Mouse (Mus musculus) 416B (cell line): ENCODE data around the gene Fryl.

Experiments used
- DNase-seq: peaks from one replicate; pipeline ENCODE4 v3.0.0; 2011; ENCODE audit warnings: low read depth

The Fryl gene

DNA sequence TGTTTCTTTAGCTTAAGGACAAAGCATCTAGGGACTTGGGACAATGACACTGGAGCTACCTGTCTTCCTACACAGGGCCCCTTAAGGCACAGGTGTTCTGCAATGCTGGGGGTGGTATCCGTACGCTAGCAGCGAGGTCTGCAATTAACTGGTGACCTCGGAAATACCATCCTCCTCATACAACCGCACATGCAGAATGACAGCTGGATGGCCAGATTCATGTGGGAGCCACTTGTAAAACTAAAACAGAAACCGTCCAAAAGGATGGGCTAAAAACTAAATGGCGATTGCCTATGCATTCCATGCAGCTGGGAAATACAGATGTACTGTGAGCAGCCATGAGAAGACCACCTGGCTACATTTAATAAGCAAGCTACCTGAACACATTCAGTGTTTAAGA lies 34.6 kb downstream of the Fryl start:
- DNase-seq: no peak

DNA sequence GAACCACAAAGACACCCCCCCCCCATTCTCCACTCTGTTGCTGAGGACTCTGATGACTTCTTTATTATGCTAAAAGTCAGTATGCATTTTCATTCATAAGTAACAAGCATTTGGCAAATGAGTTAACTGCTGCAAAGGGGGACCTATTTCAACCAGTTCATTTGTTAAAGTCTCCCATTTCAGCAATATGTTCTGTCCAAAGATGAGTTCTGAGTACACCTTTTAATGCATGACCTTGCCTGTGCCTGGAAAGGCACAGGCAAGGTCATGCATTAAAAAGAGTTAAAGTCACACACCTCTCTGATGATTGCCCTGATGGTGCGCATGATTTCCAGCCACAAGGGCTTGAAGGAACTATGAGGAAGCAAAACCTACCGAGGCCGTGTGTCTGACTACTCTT lies 36.7 kb downstream of the Fryl start:
- DNase-seq: no peak

DNA sequence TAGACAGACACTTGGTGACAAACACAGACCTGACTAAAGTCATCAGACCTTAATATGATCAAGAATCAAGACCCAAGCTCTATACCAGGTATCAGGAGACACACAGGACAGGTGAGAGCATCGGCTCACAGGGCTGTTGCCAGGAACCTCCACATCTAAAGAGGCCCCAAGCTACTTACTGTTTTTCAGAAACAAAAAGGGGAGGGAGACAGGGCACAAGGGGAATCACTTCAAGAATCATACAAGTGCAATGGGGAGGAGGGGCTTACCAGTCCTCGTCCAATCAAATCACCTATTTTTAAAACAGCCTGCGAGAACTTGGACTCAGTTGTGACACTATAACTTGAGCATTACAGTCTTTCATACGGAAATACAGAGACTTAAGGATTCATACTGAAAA lies 38.4 kb downstream of the Fryl start:
- no peak for DNase-seq

DNA sequence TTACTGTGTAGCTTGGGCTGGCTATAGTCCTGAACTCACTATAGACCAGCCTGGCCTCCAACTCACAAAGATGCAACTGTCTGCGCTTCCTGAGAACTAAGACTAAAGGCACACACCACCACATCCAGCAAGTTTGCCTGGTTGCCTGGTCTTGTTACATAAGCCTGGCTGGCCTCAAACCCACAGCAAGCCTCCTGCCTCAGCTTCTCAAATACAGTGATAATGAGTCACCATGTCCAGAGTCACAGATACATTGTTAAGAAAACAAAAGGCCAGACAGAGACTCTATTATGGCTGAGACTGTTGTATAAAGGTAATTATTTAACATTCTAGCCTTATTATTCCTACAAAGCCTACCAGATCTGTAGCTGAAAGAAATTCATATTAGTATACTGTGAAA lies 39.3 kb downstream of the Fryl start:
- DNase-seq: peak; percentile 54

DNA sequence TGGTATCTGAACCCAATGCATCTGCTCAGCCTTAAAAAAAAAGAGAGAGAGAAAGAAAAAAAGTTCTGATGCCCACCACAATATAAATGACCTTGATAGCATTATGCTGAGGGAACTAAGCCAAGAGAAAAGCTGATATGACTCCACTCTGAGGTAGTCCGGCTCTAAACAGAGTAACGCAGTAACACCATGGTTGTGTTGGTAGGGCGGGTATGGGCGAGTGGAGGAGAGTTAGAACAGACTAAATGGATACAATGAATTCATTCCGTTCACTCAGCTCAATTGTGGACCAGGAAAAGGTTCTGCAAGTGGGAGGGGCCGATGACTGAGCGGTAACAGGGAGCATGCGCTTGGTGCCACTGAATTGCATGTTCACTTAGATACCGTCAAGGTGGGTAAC lies 40.4 kb downstream of the Fryl start:
- no peak for DNase-seq

DNA sequence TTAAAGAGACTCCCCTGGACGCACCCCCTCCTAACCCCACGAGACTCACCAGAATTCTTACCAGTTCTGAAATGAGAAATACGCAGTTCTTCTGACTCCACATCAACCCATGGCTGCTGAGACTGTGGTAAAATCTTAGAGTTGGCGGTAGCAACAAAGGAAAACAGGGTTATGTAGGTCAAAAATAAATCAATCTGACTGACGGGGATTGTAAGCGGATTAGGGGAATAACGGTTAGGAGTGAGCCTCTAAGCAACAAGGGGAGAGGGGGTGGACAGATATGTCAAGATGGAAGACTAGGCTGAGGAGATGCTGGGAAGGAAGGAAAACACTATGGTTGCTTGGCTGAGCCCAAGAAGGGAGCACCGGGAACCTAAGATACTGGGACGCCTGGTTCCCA lies 44.0 kb downstream of the Fryl start:
- no peak for DNase-seq

DNA sequence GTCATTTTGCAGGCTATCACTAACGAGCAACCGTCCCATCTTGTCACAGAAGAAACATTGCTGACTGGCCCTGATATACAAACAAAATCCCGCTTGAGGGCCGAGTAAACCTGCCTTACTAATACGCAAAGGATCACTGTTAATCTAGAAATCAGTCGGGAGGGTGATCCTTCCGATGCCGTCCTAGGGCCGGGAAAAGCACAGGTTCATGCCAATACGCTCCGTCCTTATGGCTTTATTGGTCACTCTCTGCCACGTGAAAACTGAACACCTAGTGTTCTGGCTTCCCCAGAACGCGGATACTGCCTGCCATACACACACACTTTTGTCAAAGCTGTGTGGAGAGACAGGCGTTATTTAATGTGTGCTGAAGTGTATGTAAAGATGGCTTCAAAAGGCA lies 44.5 kb downstream of the Fryl start:
- DNase-seq: no peak

DNA sequence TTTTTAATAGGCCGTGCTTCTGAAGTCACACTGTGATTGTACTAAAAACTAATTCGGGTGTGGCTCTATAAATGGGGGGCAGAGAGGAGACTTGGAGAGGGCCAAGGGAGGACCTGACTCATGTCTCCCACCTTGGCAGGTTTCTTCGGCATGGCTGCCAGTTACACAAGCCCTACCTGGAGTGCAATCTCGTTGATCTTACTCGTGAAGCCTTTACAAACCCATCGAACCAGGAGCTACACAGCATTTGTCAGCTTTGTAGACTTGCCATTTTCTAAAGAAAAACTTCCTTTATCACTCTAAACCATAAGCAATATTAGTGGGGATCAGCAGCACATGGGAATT lies 45.5 kb downstream of the Fryl start:
- DNase-seq: no peak

DNA sequence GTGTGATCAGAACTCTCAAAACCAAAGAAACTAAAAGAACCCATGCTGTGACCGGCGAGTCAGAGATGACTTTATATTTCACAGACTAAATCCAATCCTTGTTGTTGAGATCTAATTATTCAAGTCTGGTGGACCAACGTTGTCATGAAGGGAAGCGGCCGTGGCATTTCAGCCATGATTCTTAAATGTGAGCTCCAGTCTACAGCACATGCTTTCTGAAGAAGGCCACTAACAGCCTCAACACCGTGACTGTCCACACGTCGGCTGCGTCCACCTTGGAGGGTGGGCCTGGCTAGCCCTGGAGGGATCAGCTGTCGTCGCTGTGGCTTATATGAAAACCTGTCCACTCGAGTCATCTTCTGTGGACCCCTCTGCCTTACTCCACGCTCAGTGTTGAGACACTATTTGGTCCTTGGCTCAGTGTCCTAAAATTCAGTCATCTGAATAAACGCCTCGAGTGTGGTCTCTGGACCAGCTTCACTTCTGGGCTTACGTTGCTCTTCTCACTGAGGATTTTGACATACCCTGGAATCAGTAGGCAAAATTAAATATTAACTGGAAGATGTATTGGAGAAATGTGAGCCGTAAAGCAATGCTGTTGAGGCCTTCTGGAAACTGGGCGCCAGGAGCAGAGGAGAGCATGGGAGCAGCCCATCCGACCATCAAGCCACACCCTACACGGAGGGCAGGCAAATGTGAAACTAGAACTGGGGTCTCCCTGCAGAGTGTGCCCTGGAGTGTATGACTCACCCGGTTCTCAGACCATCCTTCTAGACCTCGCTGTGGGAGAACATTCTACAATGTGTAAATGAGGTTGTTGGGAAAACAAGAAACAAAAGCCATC lies 46.1 kb downstream of the Fryl start:
- DNase-seq: no peak

DNA sequence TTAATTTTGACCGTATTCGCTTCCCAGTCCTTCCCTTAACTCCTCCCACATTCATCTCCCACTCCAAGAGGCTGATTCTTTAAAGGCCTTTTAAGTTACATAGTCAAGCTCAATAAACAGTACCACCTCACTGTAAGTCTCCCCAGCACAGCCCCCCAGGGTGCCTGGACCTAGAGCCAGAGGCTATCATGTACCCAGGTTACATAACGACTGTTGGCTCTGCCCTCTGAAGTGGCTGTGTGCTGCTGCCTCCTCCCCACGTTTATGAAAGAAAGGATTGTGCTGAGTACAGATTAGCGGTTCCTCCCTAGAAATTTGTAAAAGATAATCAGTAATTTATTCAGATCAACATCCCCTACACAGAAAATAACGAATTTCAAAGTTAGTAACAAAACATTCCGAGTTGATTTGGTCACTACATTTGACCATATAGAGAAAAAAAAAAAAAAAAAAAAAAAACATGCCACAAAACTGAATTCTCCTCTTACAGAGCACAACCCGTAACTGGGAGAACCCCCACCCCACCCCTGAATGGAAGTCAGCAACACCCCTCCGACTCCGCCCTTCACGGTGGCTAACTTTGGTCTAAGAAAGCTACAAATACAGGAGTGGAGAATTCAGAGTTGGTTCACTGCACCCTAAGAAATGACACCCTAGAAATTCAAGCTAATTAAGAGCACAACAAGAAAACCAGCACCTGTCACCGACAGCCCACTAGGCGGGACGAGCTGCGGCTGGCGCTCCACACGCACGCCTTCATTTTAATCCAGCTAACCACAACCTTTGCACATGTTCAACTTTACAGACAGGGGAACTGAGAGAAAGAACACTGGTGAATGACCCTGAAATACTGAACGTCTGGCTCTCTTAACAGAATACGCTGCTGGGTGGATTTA lies 47.0 kb downstream of the Fryl start:
- no peak for DNase-seq

DNA sequence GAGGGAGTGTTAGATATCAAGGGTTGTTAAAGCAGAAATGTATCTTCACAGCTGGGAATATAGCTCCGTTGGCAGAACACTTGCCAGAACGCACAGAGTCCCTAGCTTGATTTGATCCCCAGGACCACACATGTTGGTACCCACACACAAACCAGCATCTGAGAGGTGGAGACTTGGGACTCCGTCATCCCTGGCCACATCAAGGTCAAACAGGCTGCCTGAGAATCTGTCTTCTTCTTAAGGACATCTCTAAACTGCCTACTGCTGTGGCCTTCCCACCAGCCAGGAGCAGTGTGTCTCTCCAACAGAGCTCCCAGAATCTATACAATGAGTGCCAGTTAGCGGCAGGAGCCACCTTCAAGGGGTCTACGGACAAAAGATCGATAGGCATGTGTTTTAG lies 47.8 kb downstream of the Fryl start:
- no peak for DNase-seq

DNA sequence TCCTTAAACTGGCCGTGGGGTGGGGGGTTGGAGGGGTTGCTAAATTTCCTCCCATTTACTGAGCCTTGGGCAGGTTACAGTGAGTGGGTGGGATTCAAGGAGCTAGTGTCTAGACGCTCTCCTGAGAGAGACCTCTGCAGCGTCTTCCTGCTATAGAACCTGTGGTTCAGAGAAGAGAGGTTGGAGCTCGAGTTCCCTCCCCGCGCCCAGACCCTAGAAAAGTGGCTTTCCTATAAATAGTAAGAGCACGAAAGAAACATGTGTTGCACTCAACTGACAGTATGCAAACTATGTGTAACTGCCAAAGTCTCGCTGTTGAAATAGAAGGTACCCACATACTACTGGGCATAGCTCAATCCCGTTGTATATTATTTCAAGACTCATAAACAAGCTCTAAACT lies 49.7 kb downstream of the Fryl start:
- DNase-seq: no peak

DNA sequence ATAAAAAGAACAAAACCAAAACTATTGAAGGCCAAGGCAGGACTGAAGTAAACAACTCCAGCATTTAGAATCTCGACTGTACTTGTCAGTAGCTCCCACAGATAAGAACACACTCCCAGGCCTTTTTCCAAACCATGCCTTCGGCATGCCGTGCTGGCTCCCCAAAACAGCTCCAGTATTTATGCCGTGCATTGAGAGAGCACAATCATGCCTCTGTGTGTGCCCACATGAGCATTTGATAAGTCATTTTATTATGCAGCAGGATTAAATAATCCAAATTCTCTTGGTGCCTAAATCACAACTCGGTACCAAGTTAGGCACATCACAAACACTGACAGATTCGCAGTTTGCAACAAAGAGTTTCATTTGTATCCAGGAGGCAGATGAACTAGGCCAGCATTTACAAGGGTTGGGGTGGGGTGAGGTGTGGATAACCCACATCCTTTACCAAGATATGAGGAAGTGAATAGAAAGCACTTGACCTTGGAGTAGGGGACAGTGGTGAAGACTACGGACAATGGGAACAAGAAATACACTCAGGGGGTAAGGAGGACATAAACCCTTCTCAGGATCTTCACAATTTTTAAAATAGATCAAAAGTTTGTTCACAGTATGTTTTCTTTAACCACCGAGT lies 50.3 kb downstream of the Fryl start:
- DNase-seq: peak; percentile 72

DNA sequence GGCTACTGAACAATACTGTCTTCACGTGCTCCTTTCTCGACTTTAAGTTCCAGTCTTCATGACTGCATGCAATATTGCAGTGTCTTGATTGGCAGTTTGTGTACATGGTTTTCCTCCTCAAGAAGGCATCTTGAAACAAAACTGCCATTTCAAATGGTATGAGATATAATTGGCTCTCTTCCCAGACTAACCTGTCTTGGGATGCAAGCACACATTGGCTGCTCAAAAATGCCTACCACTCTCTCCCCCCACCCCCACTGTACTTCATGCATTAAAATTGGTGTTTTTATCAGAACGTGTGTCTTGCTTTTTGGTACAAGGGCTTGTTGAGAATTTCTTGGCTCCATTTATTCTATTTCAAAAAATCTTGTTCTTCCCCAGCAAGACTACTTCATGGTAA lies 51.4 kb downstream of the Fryl start:
- DNase-seq: no peak

DNA sequence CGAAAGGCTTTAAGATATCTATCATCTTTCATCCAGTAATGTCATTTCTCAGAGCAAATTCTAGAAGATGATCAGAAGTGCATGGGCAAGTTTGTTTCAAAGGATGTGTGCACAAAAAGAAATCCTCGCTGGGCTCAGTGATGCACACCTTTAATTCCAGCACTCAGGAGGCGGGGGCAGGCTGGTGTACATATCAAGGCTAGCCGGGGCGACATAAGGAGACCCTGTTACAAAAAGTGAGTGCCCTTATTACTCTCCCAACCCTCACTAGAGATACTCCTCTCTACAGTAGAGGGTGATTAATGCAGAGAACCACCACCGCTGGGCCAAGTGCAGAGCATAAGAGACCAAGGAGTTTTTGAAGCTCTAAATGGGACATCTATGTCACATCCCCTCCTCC lies 53.9 kb downstream of the Fryl start:
- DNase-seq: no peak

DNA sequence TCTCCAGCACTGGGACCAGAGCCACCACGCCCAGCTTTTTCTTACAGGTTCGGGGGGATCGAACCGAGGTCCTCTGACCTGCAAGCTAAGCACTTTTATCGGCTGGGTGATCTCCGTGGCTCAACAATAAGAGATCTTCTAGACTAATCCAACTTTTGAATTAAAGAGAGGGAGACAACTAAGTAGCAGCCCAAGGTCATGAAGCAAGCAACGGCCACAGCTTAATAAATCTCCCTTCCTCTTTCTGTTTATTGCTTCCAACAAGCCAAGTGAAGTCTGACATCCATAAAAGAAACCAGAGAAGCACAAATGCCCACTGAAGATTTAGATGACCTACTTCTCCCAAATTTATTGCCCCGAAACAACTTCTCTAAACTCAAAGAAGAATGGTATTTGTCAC lies 54.3 kb downstream of the Fryl start:
- no peak for DNase-seq

DNA sequence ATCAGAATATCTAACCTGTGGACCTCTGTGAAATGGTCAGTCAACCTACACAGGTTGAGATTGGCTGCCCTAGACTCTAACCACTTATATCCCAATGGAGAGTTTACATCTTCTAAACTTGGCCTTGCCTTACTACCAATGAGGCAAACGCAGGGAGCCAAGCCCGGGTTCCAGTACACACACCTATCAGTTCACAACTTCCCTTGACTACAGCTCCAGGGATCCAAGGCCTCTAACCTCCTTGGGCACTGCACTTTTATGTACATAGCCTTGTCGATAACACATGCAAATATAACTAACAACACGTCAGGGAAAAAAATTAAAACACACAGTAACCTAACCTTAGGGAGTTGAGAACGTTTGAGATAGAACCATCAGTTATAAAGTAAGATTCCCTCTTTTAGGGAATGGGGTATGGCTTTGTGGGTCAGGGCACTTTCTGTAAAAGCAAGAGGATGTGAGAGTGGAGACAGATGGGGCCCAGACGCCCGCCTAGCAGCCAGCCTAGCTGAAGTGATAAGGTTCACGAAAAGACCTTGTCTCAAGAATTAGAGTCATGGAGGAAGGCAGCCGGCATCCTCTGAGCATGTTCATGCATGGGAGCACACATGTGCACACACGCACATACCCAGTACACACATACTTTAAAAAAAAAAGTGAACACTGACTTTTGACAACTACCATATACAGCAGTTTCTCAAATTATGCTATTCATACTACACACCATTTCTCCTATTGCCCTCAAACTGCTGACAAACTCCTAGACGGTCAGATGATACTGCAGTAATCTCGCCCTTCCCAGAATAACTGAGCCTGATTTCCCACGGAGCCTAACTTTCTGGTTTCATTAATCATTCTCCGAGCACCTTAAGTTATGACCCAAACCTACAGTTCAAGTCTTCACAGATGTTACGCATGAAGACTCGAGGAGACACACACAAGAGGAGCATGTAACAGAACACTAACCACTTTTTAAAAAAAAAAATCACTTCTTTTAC lies 55.7 kb downstream of the Fryl start:
- DNase-seq: no peak

DNA sequence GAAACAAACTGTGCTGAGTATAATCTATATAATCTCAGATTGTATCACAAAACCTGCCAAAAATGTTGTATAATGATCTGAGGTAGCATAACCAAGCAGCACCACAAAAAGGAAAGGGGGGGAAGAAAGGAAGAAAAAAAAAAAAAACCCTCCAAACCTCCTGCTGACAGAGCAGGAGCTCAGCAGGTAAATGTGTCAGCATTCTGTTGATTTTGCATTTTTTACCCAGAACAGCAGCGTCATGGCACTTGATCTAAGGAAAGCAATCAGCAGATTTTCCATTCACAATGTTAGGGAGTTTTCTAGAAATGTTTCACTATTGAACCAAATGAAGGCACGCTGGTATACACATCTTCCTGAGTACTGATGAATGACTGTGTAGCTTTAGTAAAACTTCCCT lies 56.8 kb downstream of the Fryl start:
- DNase-seq: no peak

DNA sequence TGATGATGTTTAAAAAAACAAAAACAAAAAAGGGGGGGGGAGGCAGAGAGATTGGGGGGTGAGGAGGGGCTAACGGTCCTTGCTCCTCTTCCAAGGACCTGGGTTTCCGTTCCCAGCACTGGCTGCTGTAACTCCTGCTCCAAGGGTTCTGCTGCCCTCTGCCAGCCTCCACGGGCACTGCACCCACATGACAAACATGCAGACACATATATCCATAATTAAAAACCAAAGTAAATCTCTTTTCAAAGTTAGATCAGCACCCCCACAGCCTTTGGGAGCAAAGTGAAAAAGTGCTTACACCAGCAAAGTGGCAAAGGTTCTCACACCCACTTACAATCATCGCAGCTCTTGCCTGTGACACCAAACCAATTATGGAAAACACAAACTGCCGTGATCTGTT lies 57.7 kb downstream of the Fryl start:
- DNase-seq: no peak

DNA sequence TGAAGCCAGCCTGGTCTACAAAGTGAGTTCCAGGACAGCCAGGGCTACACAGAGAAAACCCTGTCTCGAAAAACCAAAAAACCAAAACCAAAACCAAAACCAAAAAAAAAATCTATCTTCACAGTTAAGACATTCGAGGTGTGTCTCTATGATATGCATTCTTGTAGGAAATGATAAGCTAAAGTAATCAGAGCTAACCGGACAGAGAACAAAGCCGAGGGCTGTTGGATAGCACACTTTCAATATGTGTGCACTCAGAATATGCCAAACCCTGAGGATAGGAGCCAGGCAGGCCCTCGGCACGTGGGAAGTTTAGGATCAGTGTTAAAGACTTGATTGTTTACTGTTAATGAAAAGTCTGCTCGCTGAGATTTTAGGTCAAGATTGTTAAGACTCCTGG lies 58.6 kb downstream of the Fryl start:
- no peak for DNase-seq

DNA sequence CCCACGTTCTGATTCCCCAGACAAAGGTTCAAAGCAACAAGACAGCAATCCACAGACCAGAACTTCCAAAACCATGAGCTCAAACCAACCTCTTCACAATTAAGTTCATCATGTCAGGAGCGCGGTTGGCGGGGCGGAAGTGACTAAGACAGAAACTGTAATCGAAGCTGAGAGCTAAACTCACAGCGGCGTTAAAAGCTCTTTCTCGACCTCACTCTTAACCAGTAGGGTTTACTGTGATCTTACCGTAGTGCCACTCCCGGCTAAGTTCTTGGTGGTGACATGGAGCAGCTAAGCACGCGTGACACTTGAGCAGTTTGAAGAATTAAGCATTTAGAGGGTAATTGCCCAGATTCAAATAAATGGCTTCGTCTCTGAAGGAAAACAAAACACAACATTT lies 61.7 kb downstream of the Fryl start:
- peak; percentile 62 for DNase-seq

DNA sequence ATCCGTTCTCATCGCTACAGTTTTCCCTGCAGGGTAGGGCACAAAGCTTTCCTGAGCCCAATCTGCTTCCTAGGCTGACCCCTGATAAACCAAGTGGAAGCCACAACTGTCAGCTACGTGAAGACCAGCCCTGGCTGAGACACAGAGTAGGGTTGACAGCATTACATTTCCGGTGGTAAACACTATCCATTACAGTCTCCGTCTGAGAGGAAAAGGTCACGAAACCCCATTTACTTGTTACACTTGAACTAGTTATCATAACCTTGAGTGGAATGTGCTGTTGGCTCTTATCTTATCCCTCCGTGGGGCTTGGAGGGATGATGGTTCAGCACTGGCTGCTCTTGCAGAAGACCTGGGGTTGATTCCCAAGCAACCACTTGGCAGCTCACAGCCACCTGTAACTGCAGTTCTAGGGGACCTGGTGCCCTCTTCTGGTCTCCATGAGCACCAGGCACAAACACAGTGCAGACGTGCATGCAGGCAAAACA lies 62.3 kb downstream of the Fryl start:
- peak; percentile 49 for DNase-seq
